Mouse (Mus musculus) heart, adult 2 months (tissue): ENCODE results near the gene Psme3. TPM values are rescaled to one million over a fixed set of nuclear protein-coding genes. Genes with fewer than 3 reads are reported as not detected.

Experiments used
- DNase-seq, 2 experiments: peaks; one replicate each; pipeline ENCODE4 v3.0.0; 2021
- H3K27ac ChIP-seq: fragments of 200-600 bp; 2 replicates; pipeline ENCODE4 v1.8.1; 2022
- H3K27me3 ChIP-seq: fragments of 200-500 bp; 2 replicates; pipeline ENCODE4 v1.6.1; 2012; ENCODE audit warnings: mild to moderate bottlenecking, low read length, inconsistent platforms, mixed read lengths; ENCODE audit not compliant: control insufficient read depth, insufficient read depth
- H3K36me3 ChIP-seq: fragments of 200-500 bp; 2 replicates; pipeline ENCODE4 v1.6.1; 2012; ENCODE audit warnings: low read length, inconsistent platforms; ENCODE audit not compliant: control insufficient read depth, insufficient read depth
- H3K4me1 ChIP-seq: fragments of 200-500 bp; 2 replicates; pipeline ENCODE4 v1.6.1; 2011; ENCODE audit warnings: low read length; ENCODE audit not compliant: control insufficient read depth, insufficient read depth
- H3K4me3 ChIP-seq: fragments of 200-600 bp; 2 replicates; pipeline ENCODE4 v1.8.1; 2022
- H3K79me2 ChIP-seq: fragments of 200-500 bp; replicated peaks from 2 replicates; pipeline ENCODE4 v1.6.1; 2012; ENCODE audit warnings: mild to moderate bottlenecking, inconsistent platforms, low read length, moderate library complexity, mixed read lengths; ENCODE audit not compliant: control insufficient read depth, insufficient read depth
- H3K9ac ChIP-seq: fragments of 200-500 bp; 2 replicates; pipeline ENCODE4 v1.6.1; 2012; ENCODE audit warnings: low read depth, mild to moderate bottlenecking, control low read depth, inconsistent platforms, low read length, mixed read lengths
- CTCF ChIP-seq: fragments of 200-600 bp; IDR thresholded peaks from 2 replicates; pipeline ENCODE4 v1.8.1; 2022; ENCODE audit warnings: antibody characterized with exemption, mild to moderate bottlenecking, moderate library complexity
- EP300 ChIP-seq: fragments of 200-500 bp; IDR thresholded peaks from 2 replicates; pipeline ENCODE4 v1.6.1; 2011; ENCODE audit warnings: low read depth, low read length, control low read depth; ENCODE audit not compliant: insufficient read depth
- POLR2A ChIP-seq: fragments of 200-500 bp; IDR thresholded peaks from 2 replicates; pipeline ENCODE4 v1.6.1; 2011; ENCODE audit warnings: mild to moderate bottlenecking, low read depth, low read length, control low read depth; ENCODE audit not compliant: insufficient read depth
- WGBS: fragments of 180-500 bp; shearing (Covaris S2); methylation state at CpG from one replicate; pipeline ENCODE4 v1.1.7; 2018; 5-methylcytosine and 5-hydroxymethylcytosine counted together
- intact Hi-C: fragments of 180-260 bp; cut with DNase I; formaldehyde crosslinking; loops from one replicate; pipeline ENCODE4 v1.15.1; 2025
- polyA plus RNA-seq: library from polyadenylated mRNA; depleted of rRNA; stranded (reverse); fragments of >200 nt; gene quantifications from 2 replicates; pipeline ENCODE4 v1.2.3, GENCODE M21; 2012
- total RNA-seq, 2 experiments: library from RNA; stranded (reverse); gene quantifications; 2 replicates each; pipeline ENCODE4 v1.2.3; 2021

Gene Psme3
- total and polyA plus RNA-seq, 3 experiments, result 55.5 to 112 (median 81.9) TPM

GRCm38 (mm10) chr11:101283805-101284204 lies 32.2 kb upstream of the Psme3 start:
- 76% methylated on average over 4 of the region's 4 CpGs for WGBS
- no peaks in the 10 kb centered on the region for H3K79me2 ChIP-seq
- intact Hi-C loops, result loop anchor here (2.0 kb wide), 1 partner anchor 15 kb away; no protein-coding TSS in a partner anchor
- peaks cover 2% of the 10 kb centered on the region; the same call in 1 of the 2 replicates for H3K4me1 ChIP-seq
- H3K4me3 ChIP-seq, result no peak overlapping the region
- no peak for DNase-seq
- TF ChIP-seq POLR2A, result no peak
- TF ChIP-seq EP300, result no peak
- no peak for TF ChIP-seq CTCF
- no peak overlapping the region for H3K27ac ChIP-seq
- no peaks in the 10 kb centered on the region for H3K27me3 ChIP-seq
- H3K9ac ChIP-seq, result no peak overlapping the region
- H3K36me3 ChIP-seq, result no peaks in the 10 kb centered on the region

- DNase-seq, result peak; percentile 30 to 48
- intact Hi-C loops, result no loop called here
- Histone ChIP-seq H3K27ac (no peak overlapping the region), H3K4me1 (no peaks in the 10 kb centered on the region), H3K9ac (no peak overlapping the region), H3K4me3 (no peak overlapping the region), H3K79me2 (no peaks in the 10 kb centered on the region), H3K36me3 (no peaks in the 10 kb centered on the region), H3K27me3 (no peaks in the 10 kb centered on the region)
- TF ChIP-seq EP300, result no peak
- TF ChIP-seq POLR2A, result no peak
- TF ChIP-seq CTCF, result no peak
- WGBS, result 68% methylated on average over 9 of the region's 9 CpGs
These were observed 28.7 kb upstream of the Psme3 start for GRCm38 (mm10) chr11:101287306-101287705.

DNA sequence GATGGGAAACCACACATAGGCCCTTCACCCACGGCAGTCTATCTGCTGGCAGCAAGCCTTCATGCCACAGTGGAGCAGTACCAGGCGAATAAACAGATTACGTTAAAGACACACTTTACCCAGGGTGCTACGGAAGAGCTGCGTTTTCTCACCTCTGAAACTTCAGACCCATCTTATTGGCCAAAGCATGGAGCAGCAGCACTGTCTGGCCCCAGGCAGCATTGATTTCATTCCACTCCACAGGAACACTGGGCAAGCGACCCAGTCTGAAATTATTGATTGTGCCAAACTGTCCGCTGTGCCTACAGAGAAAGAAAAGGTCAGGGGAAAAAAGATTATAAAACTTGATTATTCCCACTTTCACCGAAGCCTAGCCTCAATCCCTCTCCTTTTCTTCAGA lies 24.8 kb upstream of the Psme3 start:
- intact Hi-C loops, result no loop called here
- Histone ChIP-seq H3K4me3 (no peak overlapping the region), H3K27me3 (no peaks in the 10 kb centered on the region), H3K36me3 (no peaks in the 10 kb centered on the region), H3K4me1 (no peaks in the 10 kb centered on the region), H3K79me2 (no peaks in the 10 kb centered on the region), H3K9ac (no peak overlapping the region), H3K27ac (no peak overlapping the region)
- no peak for TF ChIP-seq EP300
- TF ChIP-seq POLR2A, result no peak
- no peak for TF ChIP-seq CTCF
- 93% methylated on average over 8 of the region's 8 CpGs for WGBS
- no peak for DNase-seq

GRCm38 (mm10) chr11:101295191-101295590 lies 20.8 kb upstream of the Psme3 start:
- intact Hi-C loops, result no loop called here
- H3K9ac ChIP-seq, result no peak overlapping the region
- H3K4me3 ChIP-seq, result no peak overlapping the region
- no peak for DNase-seq
- WGBS, result 94% methylated on average over 8 of the region's 8 CpGs
- no peaks in the 10 kb centered on the region for H3K27me3 ChIP-seq
- no peaks in the 10 kb centered on the region for H3K36me3 ChIP-seq
- no peaks in the 10 kb centered on the region for H3K4me1 ChIP-seq
- TF ChIP-seq POLR2A (no peak), CTCF (no peak), EP300 (no peak)
- H3K79me2 ChIP-seq, result no peaks in the 10 kb centered on the region
- H3K27ac ChIP-seq, result no peak overlapping the region

GRCm38 (mm10) chr11:101300881-101301280 lies 15.1 kb upstream of the Psme3 start:
- Histone ChIP-seq H3K4me3 (no peak overlapping the region; the same call in 1 of the 2 replicates), H3K79me2 (peaks cover 6% of the 10 kb centered on the region; the same call in 1 of the 2 replicates), H3K9ac (no peak overlapping the region; the same call in 1 of the 2 replicates), H3K27me3 (no peaks in the 10 kb centered on the region), H3K27ac (no peak overlapping the region), H3K36me3 (peaks cover 3% of the 10 kb centered on the region), H3K4me1 (peaks cover 3% of the 10 kb centered on the region)
- 57% methylated on average over 7 of the region's 7 CpGs for WGBS
- peak; percentile 26 for TF ChIP-seq CTCF
- no peak for TF ChIP-seq POLR2A
- intact Hi-C loops, result loop anchor here (10.0 kb wide), 1 partner anchor 306 kb away; no protein-coding TSS in a partner anchor
- DNase-seq, result no peak

DNA sequence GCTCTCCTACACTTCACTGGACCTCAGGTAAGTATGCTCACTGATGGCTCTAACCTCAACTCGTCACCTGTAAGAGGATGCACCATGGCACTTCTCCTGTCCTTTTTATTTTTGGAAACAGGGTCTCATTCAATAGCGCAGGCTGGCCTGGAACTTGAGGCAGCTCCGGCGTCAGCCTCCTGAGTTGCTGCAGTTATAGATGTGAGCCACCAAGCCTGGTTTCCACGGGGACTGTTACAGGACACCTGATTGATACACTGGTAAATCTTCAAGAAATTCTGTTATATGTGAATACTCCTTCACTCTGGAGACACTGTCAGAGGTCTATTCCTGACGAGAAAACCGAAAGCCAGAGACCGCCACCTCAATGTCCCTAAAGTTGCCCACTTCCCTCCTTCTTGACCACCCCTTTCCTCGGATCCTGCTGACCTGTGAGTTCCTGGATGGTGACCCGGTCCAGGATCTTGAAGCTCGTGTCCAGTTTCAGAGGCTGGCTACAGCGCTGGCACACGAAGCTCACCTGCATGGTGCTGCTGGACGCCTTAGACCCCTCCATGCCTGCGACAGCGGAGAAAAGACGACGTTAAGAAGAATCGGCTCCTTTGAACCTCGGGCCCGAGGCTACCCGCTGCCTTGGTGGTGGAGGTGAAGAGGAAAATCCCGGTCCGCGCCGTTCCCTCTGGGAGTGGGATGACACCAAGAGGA lies 14.6 kb upstream of the Psme3 start:
- 8% methylated on average over 26 of the region's 26 CpGs for WGBS
- peaks cover 3% of the 10 kb centered on the region for H3K4me1 ChIP-seq
- TF ChIP-seq POLR2A, result no peak
- TF ChIP-seq CTCF, result no peak
- no peak for TF ChIP-seq EP300
- peak overlapping the region; percentile 70 for H3K27ac ChIP-seq
- peaks cover 3% of the 10 kb centered on the region for H3K36me3 ChIP-seq
- no peak for DNase-seq
- H3K4me3 ChIP-seq, result peak overlapping the region; percentile 82
- H3K9ac ChIP-seq, result peak overlapping the region; percentile 85
- intact Hi-C loops, result loop anchor here (1.0 to 10.0 kb wide), 2 partner anchors 89 to 307 kb away; no protein-coding TSS in a partner anchor
- H3K79me2 ChIP-seq, result peaks cover 6% of the 10 kb centered on the region; the same call in 1 of the 2 replicates
- no peaks in the 10 kb centered on the region for H3K27me3 ChIP-seq
